Comparison of ENCODE assay signal across 16 mouse cellular contexts in the genomic region with DNA sequence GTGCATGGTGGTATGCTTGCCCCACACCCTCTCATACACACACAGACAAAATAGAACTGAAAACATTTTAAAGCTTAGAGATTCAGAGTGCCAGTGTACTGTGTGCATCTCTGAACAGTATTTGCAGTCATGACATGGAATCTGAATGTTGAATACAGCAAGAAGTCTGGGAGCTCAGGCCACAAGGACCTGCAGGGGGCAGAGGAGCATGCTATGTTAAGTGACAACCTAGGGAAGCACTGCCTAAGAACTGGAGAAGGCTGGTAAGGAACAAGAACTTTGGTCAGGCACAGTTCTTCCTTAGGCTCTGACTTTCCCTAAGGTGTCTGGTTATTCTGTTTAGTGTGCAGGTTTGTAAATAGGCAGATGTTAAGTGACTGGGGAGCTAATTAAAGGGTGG. TPM values are rescaled to one million over a fixed set of nuclear protein-coding genes. Genes with fewer than 3 reads are reported as not detected.
DNase-seq lines count a peak whose midpoint lies in the region; ATAC-seq and TF ChIP-seq lines count a peak whose summit lies in the region.
"Had no signal": no experiment of that assay in that cellular context is flagged by ENCODE, and none has a peak within 500 bp of the region (broad histone marks: within the 10 kb centered on the region; RNA-seq: fewer than 3 reads in every experiment).

No protein-coding gene starts in this region.

- TF ChIP-seq CTCF in heart, postnatal 0 days (IDR thresholded peaks at IDR 0.05; ENCODE audit: low read depth), result peak; percentile 41; the same call in 1 of the 2 replicates
- TF ChIP-seq CTCF in left cerebral cortex, adult 2 months (IDR thresholded peaks at IDR 0.05), result peak; percentile 1; the same call in 1 of the 2 replicates
- peak; percentile 40 for TF ChIP-seq CTCF in midbrain, postnatal 0 days (IDR thresholded peaks at IDR 0.05)

- no peak for TF ChIP-seq EP300 in heart, postnatal 0 days (IDR thresholded peaks at IDR 0.05; ENCODE audit: low read depth)

- no peak for ATAC-seq in heart, postnatal 0 days (ENCODE audit: insufficient read depth, low read depth)
- ATAC-seq in midbrain, postnatal 0 days (ENCODE audit: low FRiP score), result no peak
- no peak for ATAC-seq in midbrain, embryonic 16.5 days
- ATAC-seq: forebrain, embryonic 13.5 days; midbrain, embryonic 15.5 days had no signal

- H3K4me3 ChIP-seq in heart, postnatal 0 days (ENCODE audit: low read depth, low read length), result no peak overlapping the region
- H3K4me3 ChIP-seq in left cerebral cortex, adult 2 months, result no peak overlapping the region
- no peak overlapping the region for H3K4me3 ChIP-seq in midbrain, postnatal 0 days (ENCODE audit: low read depth, low read length)
- no peak overlapping the region for H3K4me3 ChIP-seq in midbrain, embryonic 16.5 days (ENCODE audit: low read depth, low read length)
- H3K4me3 ChIP-seq: forebrain, embryonic 13.5 days; heart, embryonic 12.5 days; midbrain, embryonic 15.5 days had no signal

- H3K27ac ChIP-seq in heart, postnatal 0 days (ENCODE audit: low read depth), result no peak overlapping the region
- H3K27ac ChIP-seq in left cerebral cortex, adult 2 months, result no peak overlapping the region
- H3K27ac ChIP-seq in midbrain, postnatal 0 days (ENCODE audit: low read depth, low read length), result no peak overlapping the region
- H3K27ac ChIP-seq in midbrain, embryonic 16.5 days (ENCODE audit: low read length), result no peak overlapping the region
- H3K27ac ChIP-seq: forebrain, embryonic 13.5 days; hindbrain, embryonic 14.5 days; midbrain, embryonic 15.5 days had no signal

- H3K27me3 ChIP-seq in heart, postnatal 0 days (ENCODE audit: control insufficient read depth, insufficient read depth, low read length), result no peaks in the 10 kb centered on the region
- no peaks in the 10 kb centered on the region for H3K27me3 ChIP-seq in midbrain, postnatal 0 days (ENCODE audit: insufficient read depth, low read length)
- no peaks in the 10 kb centered on the region for H3K27me3 ChIP-seq in midbrain, embryonic 16.5 days (ENCODE audit: control insufficient read depth, insufficient read depth, low read depth, low read length)
- H3K27me3 ChIP-seq: forebrain, embryonic 13.5 days; heart, embryonic 12.5 days; midbrain, embryonic 15.5 days had no signal

- intact Hi-C loops in left cerebral cortex, adult 2 months (cut with DNase I), result no loop called here
- intact Hi-C loops in left cerebral cortex, postnatal 36 days (cut with DNase I), result no loop called here

- H3K9ac ChIP-seq in heart, postnatal 0 days (replicated peaks; ENCODE audit: low read depth, low read length), result no peak overlapping the region
- no peak overlapping the region for H3K9ac ChIP-seq in midbrain, postnatal 0 days (replicated peaks; ENCODE audit: low read length, poor library complexity, severe bottlenecking)
- no peak overlapping the region for H3K9ac ChIP-seq in midbrain, embryonic 16.5 days (ENCODE audit: low read depth, low read length)
- H3K9ac ChIP-seq: forebrain, embryonic 13.5 days; heart, embryonic 12.5 days; hindbrain, embryonic 14.5 days; midbrain, embryonic 15.5 days had no signal

- no peak overlapping the region for H3K4me2 ChIP-seq in heart, postnatal 0 days (ENCODE audit: low read depth, low read length)
- no peak overlapping the region for H3K4me2 ChIP-seq in midbrain, postnatal 0 days (ENCODE audit: low read depth, low read length, poor library complexity, severe bottlenecking)
- H3K4me2 ChIP-seq in midbrain, embryonic 16.5 days (ENCODE audit: low read length), result no peak overlapping the region
- H3K4me2 ChIP-seq: forebrain, embryonic 13.5 days; heart, embryonic 12.5 days; hindbrain, embryonic 14.5 days; midbrain, embryonic 15.5 days had no signal

- H3K36me3 ChIP-seq in heart, postnatal 0 days (replicated peaks; ENCODE audit: control insufficient read depth, insufficient read depth, low read length), result peaks cover 30% of the 10 kb centered on the region
- H3K36me3 ChIP-seq in midbrain, postnatal 0 days (ENCODE audit: insufficient read depth, low read length), result peaks cover 26% of the 10 kb centered on the region
- peaks cover 17% of the 10 kb centered on the region for H3K36me3 ChIP-seq in midbrain, embryonic 16.5 days (ENCODE audit: control insufficient read depth, insufficient read depth, low read length)

- no peaks in the 10 kb centered on the region for H3K4me1 ChIP-seq in heart, postnatal 0 days (ENCODE audit: control insufficient read depth, insufficient read depth)
- no peaks in the 10 kb centered on the region for H3K4me1 ChIP-seq in midbrain, postnatal 0 days (ENCODE audit: insufficient read depth, low read length)
- no peaks in the 10 kb centered on the region for H3K4me1 ChIP-seq in midbrain, embryonic 16.5 days (ENCODE audit: control insufficient read depth, insufficient read depth, low read length)
- H3K4me1 ChIP-seq: forebrain, embryonic 13.5 days; midbrain, embryonic 15.5 days had no signal

- no peak for DNase-seq in heart, postnatal 0 days (ENCODE audit: low spot score)
- DNase-seq in heart, adult 8-10 months (ENCODE audit: low spot score), result no peak
- no peak for DNase-seq in left cerebral cortex, adult 2 months (ENCODE audit: extremely low spot score in 1 of 2, low spot score in 2 of 2)
- no peak for DNase-seq in left cerebral cortex, postnatal 36 days (ENCODE audit: low spot score in 2 of 2)
- DNase-seq in midbrain, postnatal 0 days (ENCODE audit: low spot score), result no peak
- no peak for DNase-seq in c-Kit-positive CD71-positive TER-119-positive erythroid progenitor cells, embryonic 14.5 days (ENCODE audit: low spot score)
- DNase-seq: cerebellum, adult 9-10 months; kidney, adult 11 months; lung, postnatal 10 days; right cerebral cortex, postnatal 14 days; spleen, adult 18-20 months had no signal

- no peaks in the 10 kb centered on the region for H3K9me3 ChIP-seq in heart, postnatal 0 days (replicated peaks; ENCODE audit: control insufficient read depth, low read length)
- H3K9me3 ChIP-seq in midbrain, postnatal 0 days (ENCODE audit: low read length), result peaks cover 14% of the 10 kb centered on the region; the same call in 1 of the 2 replicates
- H3K9me3 ChIP-seq in midbrain, embryonic 16.5 days (replicated peaks; ENCODE audit: control insufficient read depth, low read length, poor library complexity, severe bottlenecking), result peaks cover 7% of the 10 kb centered on the region; the same call in 1 of the 2 replicates

RNA-seq across cellular contexts. Expression of a gene that starts 19.3 kb away (rescaled TPM):
- 84.1 and 86.2 TPM in 2 replicates for total RNA-seq in heart, postnatal 0 days (2014; rRNA removed; ENCODE audit: low replicate concordance)
- polyA plus RNA-seq in heart, postnatal 0 days (2015; fragmentation: Nextera tagmentation; extraction: Ambion mirVana), result 37.6 and 38.5 TPM in 2 replicates
- total RNA-seq in heart, adult 8-10 months (2022), result 10 to 100 TPM; 24.7 to 29.4 (median 28.0) TPM
- total RNA-seq in left cerebral cortex, adult 2 months (2021), result 10 to 100 TPM; 27.8 to 30.2 TPM
- 10 to 100 TPM; 26.1 to 29.0 TPM for total RNA-seq in left cerebral cortex, postnatal 36 days (2021)
- total RNA-seq in midbrain, postnatal 0 days (2014; rRNA removed), result 65.8 and 66.7 TPM in 2 replicates
- 53.8 and 61.5 TPM in 2 replicates for polyA plus RNA-seq in midbrain, postnatal 0 days (2015; fragmentation: Nextera tagmentation; extraction: Ambion mirVana)
- 22.5 and 23.1 TPM in 2 replicates for polyA plus RNA-seq in midbrain, embryonic 16.5 days (2015; fragmentation: Nextera tagmentation; extraction: Ambion mirVana)

RNA-seq across cellular contexts. Expression of a gene that starts 35.5 kb away (rescaled TPM):
- total RNA-seq in heart, postnatal 0 days (2014; rRNA removed; ENCODE audit: low replicate concordance), result 24.2 and 58.7 TPM in 2 replicates
- polyA plus RNA-seq in heart, postnatal 0 days (2015; fragmentation: Nextera tagmentation; extraction: Ambion mirVana), result 20.7 and 28.0 TPM in 2 replicates
- 10 to 100 TPM in 2 of 4 experiments, 1 to 10 TPM in 2; 7.0 to 10.3 (median 9.9) TPM for total RNA-seq in heart, adult 8-10 months (2022)
- 10 to 100 TPM; 62.0 to 66.7 TPM for total RNA-seq in left cerebral cortex, adult 2 months (2021)
- 10 to 100 TPM; 59.9 to 62.9 TPM for total RNA-seq in left cerebral cortex, postnatal 36 days (2021)
- total RNA-seq in midbrain, postnatal 0 days (2014; rRNA removed), result 86.4 and 92.4 TPM in 2 replicates
- 78.6 and 85.2 TPM in 2 replicates for polyA plus RNA-seq in midbrain, postnatal 0 days (2015; fragmentation: Nextera tagmentation; extraction: Ambion mirVana)
- 94.9 and 95.7 TPM in 2 replicates for polyA plus RNA-seq in midbrain, embryonic 16.5 days (2015; fragmentation: Nextera tagmentation; extraction: Ambion mirVana)
